Mouse (Mus musculus): Measurements from ENCODE around the gene Flvcr1. TPM values are rescaled to one million over a fixed set of nuclear protein-coding genes. Genes with fewer than 3 reads are reported as not detected.

Gene Flvcr1
- total and polyA plus RNA-seq, 3 experiments, result 37.5 to 86.8 (median 47.9) TPM

GRCm38 (mm10) chr1:190998027-190998426, 27.9 kb downstream of the Flvcr1 start:
- Histone ChIP-seq H3K4me1 (ENCODE audit: control insufficient read depth in 1 of 2, insufficient read depth in 2 of 2) (no peaks in the 10 kb centered on the region), H3K36me3 (replicated peaks in 1 of 2; ENCODE audit: control insufficient read depth in 1 of 2, insufficient read depth in 1 of 2, low read length in 1 of 2) (peaks cover 0 to 19% of the 10 kb centered on the region in 2 experiments), H3K79me2 (replicated peaks; ENCODE audit: control insufficient read depth, extremely low read depth, insufficient read depth, poor library complexity, severe bottlenecking) (no peaks in the 10 kb centered on the region), H3K4me2 (ENCODE audit: insufficient read depth, low read depth, poor library complexity, severe bottlenecking) (no peak overlapping the region), H3K27me3 (replicated peaks) (no peaks in the 10 kb centered on the region), H3K27ac (ENCODE audit: insufficient read depth, low read depth) (no peak overlapping the region), H3K9me3 (replicated peaks; ENCODE audit: low read length) (peaks cover 9% of the 10 kb centered on the region), H3K4me3 (replicated peaks in 1 of 3; ENCODE audit: low read depth in 2 of 3, low read length in 2 of 3, poor library complexity in 1 of 3) (no peak overlapping the region), H3K9ac (ENCODE audit: insufficient read depth, low read depth) (no peak overlapping the region)
- in situ Hi-C loops (cut with MboI; ENCODE audit: low pct_ligation_motif_present, low pct_unique_long_range_greater_than_20kb, low sequenced_read_pairs), result no loop called here
- dilution Hi-C loops (cut with MboI; ENCODE audit: extremely low pct_ligation_motif_present, extremely low pct_unique_long_range_greater_than_20kb, low sequenced_read_pairs), result no loop called here
- no peak for DNase-seq (ENCODE audit: extremely low read depth)
- TF ChIP-seq JUND (conservative IDR thresholded peaks at IDR 0.05; ENCODE audit: low read depth, low read length) (no peak), POLR2AphosphoS2 (IDR thresholded peaks at IDR 0.05; ENCODE audit: low read depth, low read length) (no peak), HCFC1 (IDR thresholded peaks at IDR 0.05; ENCODE audit: low read depth, low read length) (no peak), TBP (conservative IDR thresholded peaks at IDR 0.05; ENCODE audit: low read depth, low read length) (no peak), PAX5 (IDR thresholded peaks at IDR 0.05; ENCODE audit: low read length) (no peak), ELF1 (IDR thresholded peaks at IDR 0.05; ENCODE audit: low read depth, low read length) (no peak), ZC3H11A (IDR thresholded peaks at IDR 0.05; ENCODE audit: low read depth, low read length) (no peak), RAD21 (IDR thresholded peaks at IDR 0.05; ENCODE audit: low read depth, low read length) (no peak), MAZ (IDR thresholded peaks at IDR 0.05; ENCODE audit: low read depth, low read length) (no peak), EP300 (IDR thresholded peaks at IDR 0.05; ENCODE audit: low read length) (no peak), SIN3A (IDR thresholded peaks at IDR 0.05; ENCODE audit: low read length) (no peak), CTCF (conservative IDR thresholded peaks at IDR 0.05 in 1 of 2, IDR thresholded peaks at IDR 0.05 in 1 of 2; ENCODE audit: low read depth in 2 of 2, low read length in 2 of 2) (no peak)

GRCm38 (mm10) chr1:190996346-190996877, 29.5 kb downstream of the Flvcr1 start:
- dilution Hi-C loops (cut with MboI; ENCODE audit: extremely low pct_ligation_motif_present, extremely low pct_unique_long_range_greater_than_20kb, low sequenced_read_pairs), result no loop called here

More at GRCm38 (mm10) chr1:190996346-190996877, 29.5 kb downstream of the Flvcr1 start:
- peaks cover 9% of the 10 kb centered on the region for H3K9me3 ChIP-seq (replicated peaks; ENCODE audit: low read length)
- DNase-seq (ENCODE audit: extremely low read depth), result no peak
- H3K79me2 ChIP-seq (replicated peaks; ENCODE audit: control insufficient read depth, extremely low read depth, insufficient read depth, poor library complexity, severe bottlenecking), result no peaks in the 10 kb centered on the region
- no peak overlapping the region for H3K27ac ChIP-seq (ENCODE audit: insufficient read depth, low read depth)
- in situ Hi-C loops (cut with MboI; ENCODE audit: low pct_ligation_motif_present, low pct_unique_long_range_greater_than_20kb, low sequenced_read_pairs), result no loop called here
- H3K4me1 ChIP-seq (ENCODE audit: control insufficient read depth in 1 of 2, insufficient read depth in 2 of 2), result peaks cover 0 to 5% of the 10 kb centered on the region in 2 experiments; a peak in 1 of 4 replicates
- H3K9ac ChIP-seq (ENCODE audit: insufficient read depth, low read depth), result no peak overlapping the region
- no peak overlapping the region for H3K4me3 ChIP-seq (replicated peaks in 1 of 3; ENCODE audit: low read depth in 2 of 3, low read length in 2 of 3, poor library complexity in 1 of 3)
- H3K27me3 ChIP-seq (replicated peaks), result no peaks in the 10 kb centered on the region
- peaks cover 0 to 5% of the 10 kb centered on the region in 2 experiments for H3K36me3 ChIP-seq (replicated peaks in 1 of 2; ENCODE audit: control insufficient read depth in 1 of 2, insufficient read depth in 1 of 2, low read length in 1 of 2)
- TF ChIP-seq CTCF (conservative IDR thresholded peaks at IDR 0.05 in 1 of 2, IDR thresholded peaks at IDR 0.05 in 1 of 2; ENCODE audit: low read depth in 2 of 2, low read length in 2 of 2) (peak in 1 of 2 experiments; percentile 62; a peak in 3 of 4 replicates), MYC (IDR thresholded peaks at IDR 0.05; ENCODE audit: low read depth, low read length) (no peak), KAT2A (IDR thresholded peaks at IDR 0.05; ENCODE audit: insufficient replicate concordance, low read length) (no peak), CHD1 (IDR thresholded peaks at IDR 0.05; ENCODE audit: low read depth, low read length) (no peak), RAD21 (IDR thresholded peaks at IDR 0.05; ENCODE audit: low read depth, low read length) (peak; percentile 64), MAFK (IDR thresholded peaks at IDR 0.05; ENCODE audit: insufficient replicate concordance, low read length) (no peak), SMC3 (IDR thresholded peaks at IDR 0.05; ENCODE audit: low read depth, low read length) (peak; percentile 50), ZKSCAN1 (IDR thresholded peaks at IDR 0.05; ENCODE audit: borderline replicate concordance, low read depth, low read length) (no peak), UBTF (IDR thresholded peaks at IDR 0.05; ENCODE audit: low read depth, low read length) (no peak)
- no peak overlapping the region for H3K4me2 ChIP-seq (ENCODE audit: insufficient read depth, low read depth, poor library complexity, severe bottlenecking)
